ENCODE assay signal across 16 mouse cellular contexts in genomic region chr5:121594714-121595313, GRCm38 (mm10). TPM values are rescaled to one million over a fixed set of nuclear protein-coding genes. Genes with fewer than 3 reads are reported as not detected.
DNase-seq lines count a peak whose midpoint lies in the region; ATAC-seq and TF ChIP-seq lines count a peak whose summit lies in the region.
"Had no signal": no experiment of that assay in that cellular context is flagged by ENCODE, and none has a peak within 500 bp of the region (broad histone marks: within the 10 kb centered on the region; RNA-seq: fewer than 3 reads in every experiment).

No protein-coding gene starts in this region.

- peak; percentile 34 for DNase-seq in MEL (ENCODE audit: low read depth, low spot score)
- DNase-seq in embryonic facial prominence, embryonic 14.5 days (ENCODE audit: low spot score): no peak
- no peak for DNase-seq in layer of hippocampus, postnatal 36 days
- DNase-seq in right cerebral cortex, postnatal 14 days: no peak
- no peak for DNase-seq in B cell, adult 2 months
- DNase-seq: adrenal gland, postnatal 36 days; gastrocnemius, postnatal 25 days; heart, postnatal 10 days; layer of hippocampus, adult 9-11 months had no signal

- no peak for TF ChIP-seq RAD21 in MEL (IDR thresholded peaks at IDR 0.05; ENCODE audit: low read depth, low read length)

- no peak for ATAC-seq in intestine, postnatal 0 days
- ATAC-seq in intestine, embryonic 15.5 days: no peak
- no peak for ATAC-seq in embryonic facial prominence, embryonic 14.5 days (ENCODE audit: low read depth)
- no peak for ATAC-seq in liver, embryonic 16.5 days (ENCODE audit: low read depth)

- H3K9ac ChIP-seq in intestine, postnatal 0 days (ENCODE audit: low read depth, low read length): no peak overlapping the region
- no peak overlapping the region for H3K9ac ChIP-seq in intestine, embryonic 15.5 days
- peak overlapping the region; percentile 54; the same call in 1 of the 2 replicates for H3K9ac ChIP-seq in MEL (ENCODE audit: control insufficient read depth, low read depth, low read length, poor library complexity, severe bottlenecking)
- H3K9ac ChIP-seq in embryonic facial prominence, embryonic 14.5 days (ENCODE audit: low read depth, low read length): no peak overlapping the region; the same call in 1 of the 2 replicates
- H3K9ac ChIP-seq in liver, embryonic 16.5 days (ENCODE audit: low read depth, low read length): no peak overlapping the region

- TF ChIP-seq POLR2A in MEL (IDR thresholded peaks at IDR 0.05; ENCODE audit: control insufficient read depth in 1 of 2, insufficient read depth in 1 of 2, low read depth in 1 of 2, low read length in 2 of 2, poor library complexity in 1 of 2): no peak

- H3K79me2 ChIP-seq in MEL (ENCODE audit: control insufficient read depth, insufficient read depth, low read length, poor library complexity): peaks cover 9% of the 10 kb centered on the region

- H3K9me3 ChIP-seq in intestine, postnatal 0 days (ENCODE audit: control insufficient read depth): no peaks in the 10 kb centered on the region
- H3K9me3 ChIP-seq in intestine, embryonic 15.5 days: no peaks in the 10 kb centered on the region
- no peaks in the 10 kb centered on the region for H3K9me3 ChIP-seq in MEL (replicated peaks; ENCODE audit: insufficient read depth, low read length)
- no peaks in the 10 kb centered on the region for H3K9me3 ChIP-seq in embryonic facial prominence, embryonic 14.5 days (ENCODE audit: control insufficient read depth, low read length)
- H3K9me3 ChIP-seq in liver, embryonic 16.5 days (replicated peaks; ENCODE audit: control insufficient read depth, low read length): no peaks in the 10 kb centered on the region

- 49% methylated on average over 6 of the region's 6 CpGs for WGBS in intestine, postnatal 0 days
- WGBS in intestine, embryonic 15.5 days: 72% methylated on average over 6 of the region's 6 CpGs
- WGBS in embryonic facial prominence, embryonic 14.5 days: 79% methylated on average over 6 of the region's 6 CpGs
- WGBS in liver, embryonic 16.5 days (ENCODE audit: insufficient replicate concordance): 61% methylated on average over 6 of the region's 6 CpGs

- no peak for TF ChIP-seq CTCF in intestine, postnatal 0 days (IDR thresholded peaks at IDR 0.05; ENCODE audit: low read depth)
- no peak for TF ChIP-seq CTCF in MEL (IDR thresholded peaks at IDR 0.05 in 2 of 3, conservative IDR thresholded peaks at IDR 0.05 in 1 of 3; ENCODE audit: control insufficient read depth in 1 of 3, insufficient read depth in 1 of 3, low read depth in 2 of 3, low read length in 3 of 3, poor library complexity in 1 of 3, severe bottlenecking in 1 of 3)

- H3K4me3 ChIP-seq in intestine, postnatal 0 days (ENCODE audit: low read depth, low read length): no peak overlapping the region
- no peak overlapping the region for H3K4me3 ChIP-seq in intestine, embryonic 15.5 days (replicated peaks)
- peak overlapping the region; percentile 71 to 83; a peak in 3 of 4 replicates for H3K4me3 ChIP-seq in MEL (ENCODE audit: control insufficient read depth in 1 of 2, insufficient read depth in 1 of 2, low read depth in 2 of 2, low read length in 2 of 2)
- H3K4me3 ChIP-seq in embryonic facial prominence, embryonic 14.5 days (ENCODE audit: low read depth, low read length): no peak overlapping the region
- no peak overlapping the region for H3K4me3 ChIP-seq in liver, embryonic 16.5 days (ENCODE audit: low read depth, low read length)

- H3K27ac ChIP-seq in intestine, postnatal 0 days (ENCODE audit: low read depth, low read length): no peak overlapping the region
- no peak overlapping the region for H3K27ac ChIP-seq in intestine, embryonic 15.5 days
- H3K27ac ChIP-seq in MEL (ENCODE audit: control insufficient read depth, low read depth, low read length): peak overlapping the region; percentile 23
- no peak overlapping the region for H3K27ac ChIP-seq in embryonic facial prominence, embryonic 14.5 days (replicated peaks; ENCODE audit: low read depth, low read length)
- no peak overlapping the region for H3K27ac ChIP-seq in liver, embryonic 16.5 days (ENCODE audit: low read length)

- no peaks in the 10 kb centered on the region for H3K27me3 ChIP-seq in intestine, postnatal 0 days (replicated peaks; ENCODE audit: control insufficient read depth, insufficient read depth, low read length)
- H3K27me3 ChIP-seq in intestine, embryonic 15.5 days (replicated peaks): no peaks in the 10 kb centered on the region
- H3K27me3 ChIP-seq in MEL (ENCODE audit: control insufficient read depth in 1 of 2, insufficient read depth in 2 of 2, low read length in 2 of 2): no peaks in the 10 kb centered on the region
- H3K27me3 ChIP-seq in embryonic facial prominence, embryonic 14.5 days (replicated peaks; ENCODE audit: control insufficient read depth, insufficient read depth, low read length): no peaks in the 10 kb centered on the region
- H3K27me3 ChIP-seq in liver, embryonic 16.5 days (ENCODE audit: control insufficient read depth, insufficient read depth, low read depth, low read length): no peaks in the 10 kb centered on the region

- TF ChIP-seq EP300 in MEL (IDR thresholded peaks at IDR 0.05; ENCODE audit: low read depth in 1 of 2, low read length in 2 of 2): no peak

- H3K36me3 ChIP-seq in intestine, postnatal 0 days (ENCODE audit: control insufficient read depth, insufficient read depth): no peaks in the 10 kb centered on the region
- H3K36me3 ChIP-seq in intestine, embryonic 15.5 days: no peaks in the 10 kb centered on the region
- peaks cover 0 to 38% of the 10 kb centered on the region in 2 experiments; a peak in 2 of 4 replicates for H3K36me3 ChIP-seq in MEL (ENCODE audit: control insufficient read depth in 1 of 2, insufficient read depth in 2 of 2, low read length in 2 of 2)
- no peaks in the 10 kb centered on the region for H3K36me3 ChIP-seq in embryonic facial prominence, embryonic 14.5 days (ENCODE audit: control insufficient read depth, insufficient read depth, low read length)
- no peaks in the 10 kb centered on the region for H3K36me3 ChIP-seq in liver, embryonic 16.5 days (ENCODE audit: control insufficient read depth, insufficient read depth)

- peaks cover 3% of the 10 kb centered on the region; the same call in 1 of the 2 replicates for H3K4me1 ChIP-seq in intestine, postnatal 0 days (replicated peaks; ENCODE audit: control insufficient read depth, insufficient read depth, low read length)
- peaks cover 16% of the 10 kb centered on the region for H3K4me1 ChIP-seq in intestine, embryonic 15.5 days (replicated peaks)
- H3K4me1 ChIP-seq in MEL (ENCODE audit: control insufficient read depth in 1 of 2, insufficient read depth in 2 of 2, low read length in 2 of 2): peaks cover 24 to 45% of the 10 kb centered on the region in 2 experiments
- 0 out of 2 replicates have a peak, but pooled peaks cover 8% of the 10 kb centered on the region for H3K4me1 ChIP-seq in embryonic facial prominence, embryonic 14.5 days (ENCODE audit: control insufficient read depth, insufficient read depth, low read length)
- peaks cover 43% of the 10 kb centered on the region for H3K4me1 ChIP-seq in liver, embryonic 16.5 days (ENCODE audit: control insufficient read depth, low read depth, low read length)

- H3K4me2 ChIP-seq in intestine, postnatal 0 days (replicated peaks; ENCODE audit: low read depth): peak overlapping the region; percentile 90; the same call in 1 of the 2 replicates
- H3K4me2 ChIP-seq in intestine, embryonic 15.5 days (replicated peaks): no peak overlapping the region
- H3K4me2 ChIP-seq in embryonic facial prominence, embryonic 14.5 days (ENCODE audit: low read depth, low read length): peak overlapping the region; percentile 70; the same call in 1 of the 2 replicates
- H3K4me2 ChIP-seq in liver, embryonic 16.5 days (ENCODE audit: low read depth, low read length): peak overlapping the region; percentile 98

RNA-seq across cellular contexts. Expression of gene Aldh2, which starts 1.2 kb away (rescaled TPM):
- 179 and 181 TPM in 2 replicates for polyA plus RNA-seq in intestine, postnatal 0 days (2015; fragmentation: Nextera tagmentation; extraction: Ambion mirVana)
- polyA plus RNA-seq in intestine, embryonic 15.5 days (2015; fragmentation: Nextera tagmentation; extraction: Ambion mirVana): 189 and 193 TPM in 2 replicates
- 116 and 198 TPM in 2 replicates for total RNA-seq in MEL (2012; rRNA removed)
- polyA plus RNA-seq in MEL (2012; ENCODE audit: insufficient read depth in 1 of 2, insufficient read length in 2 of 2, low read depth in 1 of 2, low replicate concordance in 2 of 2, missing spikeins in 1 of 2): 100 to 1,000 TPM; 267 to 471 TPM
- 87.8 and 93.0 TPM in 2 replicates for polyA plus RNA-seq in embryonic facial prominence, embryonic 14.5 days (2014; fragmentation: Nextera tagmentation; extraction: Ambion mirVana)
- 216 and 250 TPM in 2 replicates for polyA plus RNA-seq in liver, embryonic 16.5 days (2015; fragmentation: Nextera tagmentation; extraction: Ambion mirVana)
- 100 to 1,000 TPM; 111 to 121 TPM for total RNA-seq in layer of hippocampus, postnatal 36 days (2021)

RNA-seq across cellular contexts. Expression of gene Acad12, which starts 23.9 kb away (rescaled TPM):
- 3.5 and 3.8 TPM in 2 replicates for polyA plus RNA-seq in intestine, postnatal 0 days (2015; fragmentation: Nextera tagmentation; extraction: Ambion mirVana)
- 2.9 and 3.1 TPM in 2 replicates for polyA plus RNA-seq in intestine, embryonic 15.5 days (2015; fragmentation: Nextera tagmentation; extraction: Ambion mirVana)
- 2.6 and 2.8 TPM in 2 replicates for total RNA-seq in MEL (2012; rRNA removed)
- polyA plus RNA-seq in MEL (2012; ENCODE audit: insufficient read depth in 1 of 2, insufficient read length in 2 of 2, low read depth in 1 of 2, low replicate concordance in 2 of 2, missing spikeins in 1 of 2): 1 to 10 TPM in 1 of 2 experiments, not detected in 1; 6.4 TPM
- 2.0 and 2.7 TPM in 2 replicates for polyA plus RNA-seq in embryonic facial prominence, embryonic 14.5 days (2014; fragmentation: Nextera tagmentation; extraction: Ambion mirVana)
- polyA plus RNA-seq in liver, embryonic 16.5 days (2015; fragmentation: Nextera tagmentation; extraction: Ambion mirVana): 1.8 and 2.1 TPM in 2 replicates
- total RNA-seq in layer of hippocampus, postnatal 36 days (2021): 1 to 10 TPM; 6.8 to 7.8 TPM

RNA-seq across cellular contexts. Expression of gene Mapkapk5, which starts 49.1 kb away (rescaled TPM):
- polyA plus RNA-seq in intestine, postnatal 0 days (2015; fragmentation: Nextera tagmentation; extraction: Ambion mirVana): 36.7 and 36.9 TPM in 2 replicates
- polyA plus RNA-seq in intestine, embryonic 15.5 days (2015; fragmentation: Nextera tagmentation; extraction: Ambion mirVana): 45.5 and 50.7 TPM in 2 replicates
- total RNA-seq in MEL (2012; rRNA removed): 49.6 and 66.3 TPM in 2 replicates
- polyA plus RNA-seq in MEL (2012; ENCODE audit: insufficient read depth in 1 of 2, insufficient read length in 2 of 2, low read depth in 1 of 2, low replicate concordance in 2 of 2, missing spikeins in 1 of 2): 10 to 100 TPM in 1 of 2 experiments, not detected in 1; 74.8 TPM
- polyA plus RNA-seq in embryonic facial prominence, embryonic 14.5 days (2014; fragmentation: Nextera tagmentation; extraction: Ambion mirVana): 46.5 and 47.8 TPM in 2 replicates
- polyA plus RNA-seq in liver, embryonic 16.5 days (2015; fragmentation: Nextera tagmentation; extraction: Ambion mirVana): 19.2 and 21.3 TPM in 2 replicates
- total RNA-seq in layer of hippocampus, postnatal 36 days (2021): 10 to 100 TPM; 75.1 to 83.8 TPM

RNA-seq across cellular contexts. Expression of gene Adam1a, which starts 49.5 kb away (rescaled TPM):
- 0.39 and 0.51 TPM in 2 replicates for polyA plus RNA-seq in intestine, postnatal 0 days (2015; fragmentation: Nextera tagmentation; extraction: Ambion mirVana)
- polyA plus RNA-seq in intestine, embryonic 15.5 days (2015; fragmentation: Nextera tagmentation; extraction: Ambion mirVana): 0.77 and 1.2 TPM in 2 replicates
- total RNA-seq in MEL (2012; rRNA removed): 0.92 and 1.9 TPM in 2 replicates
- 1 to 10 TPM in 1 of 2 experiments, not detected in 1; 1.0 TPM for polyA plus RNA-seq in MEL (2012; ENCODE audit: insufficient read depth in 1 of 2, insufficient read length in 2 of 2, low read depth in 1 of 2, low replicate concordance in 2 of 2, missing spikeins in 1 of 2)
- polyA plus RNA-seq in embryonic facial prominence, embryonic 14.5 days (2014; fragmentation: Nextera tagmentation; extraction: Ambion mirVana): 2.1 and 2.3 TPM in 2 replicates
- 0.29 and 0.30 TPM in 2 replicates for polyA plus RNA-seq in liver, embryonic 16.5 days (2015; fragmentation: Nextera tagmentation; extraction: Ambion mirVana)
- total RNA-seq in layer of hippocampus, postnatal 36 days (2021): 10 to 100 TPM; 17.3 to 19.8 TPM

RNA-seq across cellular contexts. Expression of gene Gm42878, which starts 49.5 kb away (rescaled TPM):
- not detected in 2 replicates for polyA plus RNA-seq in intestine, postnatal 0 days (2015; fragmentation: Nextera tagmentation; extraction: Ambion mirVana)
- not detected in 2 replicates for polyA plus RNA-seq in intestine, embryonic 15.5 days (2015; fragmentation: Nextera tagmentation; extraction: Ambion mirVana)
- total RNA-seq in MEL (2012; rRNA removed): 0.20 TPM in 1 of 2 replicates, not detected in the other
- polyA plus RNA-seq in MEL (2012; ENCODE audit: insufficient read depth in 1 of 2, insufficient read length in 2 of 2, low read depth in 1 of 2, low replicate concordance in 2 of 2, missing spikeins in 1 of 2): not detected
- polyA plus RNA-seq in embryonic facial prominence, embryonic 14.5 days (2014; fragmentation: Nextera tagmentation; extraction: Ambion mirVana): not detected in 2 replicates
- polyA plus RNA-seq in liver, embryonic 16.5 days (2015; fragmentation: Nextera tagmentation; extraction: Ambion mirVana): not detected in 2 replicates
- 1 to 10 TPM in 1 of 2 experiments, not detected in 1; 2.3 TPM for total RNA-seq in layer of hippocampus, postnatal 36 days (2021)
- total RNA-seq: adrenal gland, postnatal 36 days; gastrocnemius, postnatal 25 days; heart, postnatal 10 days had no signal
- polyA plus RNA-seq: forebrain, embryonic 11.5 days; kidney, embryonic 16.5 days; limb, embryonic 11.5 days; spleen, adult 2 months had no signal

Comparison
In these comparisons a context has a peak if more than half of its experiments do, and no peak if none do; other contexts are left out.
1. H3K4me3 ChIP-seq: peak in MEL (2 of 2); none in intestine, postnatal 0 days (single experiment), intestine, embryonic 15.5 days (single experiment), embryonic facial prominence, embryonic 14.5 days (single experiment) and liver, embryonic 16.5 days (single experiment).